9 mouse cellular contexts compared by ENCODE assay signal in genomic region chr7:55737125-55737912, GRCm38 (mm10). TPM values are rescaled to one million over a fixed set of nuclear protein-coding genes. Genes with fewer than 3 reads are reported as not detected.
DNase-seq lines count a peak whose midpoint lies in the region; ATAC-seq and TF ChIP-seq lines count a peak whose summit lies in the region.
"Had no signal": no experiment of that assay in that cellular context is flagged by ENCODE, and none has a peak within 500 bp of the region (broad histone marks: within the 10 kb centered on the region; RNA-seq: fewer than 3 reads in every experiment).

No protein-coding gene starts in this region.

- H3K36me3 ChIP-seq in liver, embryonic 14.5 days (replicated peaks; ENCODE audit: control insufficient read depth, insufficient read depth, low read depth) = no peaks in the 10 kb centered on the region
- H3K36me3 ChIP-seq in liver, embryonic 12.5 days = no peaks in the 10 kb centered on the region
- no peaks in the 10 kb centered on the region for H3K36me3 ChIP-seq in embryonic facial prominence, embryonic 10.5 days (replicated peaks)
- H3K36me3 ChIP-seq in hindbrain, postnatal 0 days (ENCODE audit: insufficient read depth, low read length) = no peaks in the 10 kb centered on the region
- H3K36me3 ChIP-seq: liver, embryonic 13.5 days had no signal

- TF ChIP-seq CTCF in liver, embryonic 14.5 days (IDR thresholded peaks at IDR 0.05; ENCODE audit: low read depth) = peak; percentile 57
- peak; percentile 92 for TF ChIP-seq CTCF in hindbrain, postnatal 0 days (IDR thresholded peaks at IDR 0.05; ENCODE audit: low read depth)

- no peaks in the 10 kb centered on the region for H3K27me3 ChIP-seq in liver, embryonic 14.5 days (ENCODE audit: control insufficient read depth, insufficient read depth, low read length)
- H3K27me3 ChIP-seq in liver, embryonic 12.5 days (replicated peaks) = no peaks in the 10 kb centered on the region
- no peaks in the 10 kb centered on the region for H3K27me3 ChIP-seq in embryonic facial prominence, embryonic 10.5 days (replicated peaks; ENCODE audit: low read depth, poor library complexity, severe bottlenecking)
- no peaks in the 10 kb centered on the region for H3K27me3 ChIP-seq in hindbrain, postnatal 0 days (ENCODE audit: insufficient read depth, low read length)
- H3K27me3 ChIP-seq: liver, embryonic 13.5 days had no signal

- H3K9ac ChIP-seq in liver, embryonic 14.5 days (replicated peaks) = no peak overlapping the region
- H3K9ac ChIP-seq in liver, embryonic 12.5 days = no peak overlapping the region
- H3K9ac ChIP-seq in hindbrain, postnatal 0 days (replicated peaks; ENCODE audit: low read length) = no peak overlapping the region
- H3K9ac ChIP-seq: liver, embryonic 13.5 days had no signal

- no peak for DNase-seq in liver, embryonic 14.5 days (ENCODE audit: low read depth in 3 of 3, low spot score in 3 of 3)
- DNase-seq in adrenal gland, adult 2 months = peak; percentile 43
- peak; percentile 24 for DNase-seq in embryonic facial prominence, embryonic 10.5 days (ENCODE audit: low spot score)
- DNase-seq in hindbrain, postnatal 0 days (ENCODE audit: low spot score) = peak; percentile 77
- peak; percentile 66 to 78 for DNase-seq in left cerebral cortex, postnatal 10 days (ENCODE audit: extremely low spot score in 1 of 2, low spot score in 2 of 2)
- DNase-seq in right cerebral cortex, adult 18-20 months = peak; percentile 64
- DNase-seq in urinary bladder, adult 18-20 months (ENCODE audit: low spot score in 2 of 2) = no peak
- DNase-seq: liver, embryonic 13.5 days had no signal

- ATAC-seq in liver, embryonic 14.5 days (ENCODE audit: insufficient read depth) = no peak
- no peak for ATAC-seq in liver, embryonic 12.5 days
- ATAC-seq in hindbrain, postnatal 0 days = peak; percentile 84

- H3K4me2 ChIP-seq in liver, embryonic 14.5 days (ENCODE audit: low read depth) = no peak overlapping the region
- no peak overlapping the region for H3K4me2 ChIP-seq in liver, embryonic 12.5 days
- H3K4me2 ChIP-seq in hindbrain, postnatal 0 days (ENCODE audit: low read depth, low read length) = no peak overlapping the region
- H3K4me2 ChIP-seq: liver, embryonic 13.5 days had no signal

- 44% methylated on average over 4 of the region's 4 CpGs for WGBS in liver, embryonic 14.5 days (ENCODE audit: insufficient replicate concordance)
- 47% methylated on average over 4 of the region's 4 CpGs for WGBS in liver, embryonic 12.5 days (ENCODE audit: insufficient replicate concordance)
- 57% methylated on average over 4 of the region's 4 CpGs for WGBS in embryonic facial prominence, embryonic 10.5 days
- WGBS in hindbrain, postnatal 0 days = 43% methylated on average over 4 of the region's 4 CpGs

- TF ChIP-seq EP300 in liver, embryonic 14.5 days (IDR thresholded peaks at IDR 0.05; ENCODE audit: low read depth) = no peak

- no peaks in the 10 kb centered on the region for H3K9me3 ChIP-seq in liver, embryonic 14.5 days (ENCODE audit: control insufficient read depth, low read length)
- no peaks in the 10 kb centered on the region for H3K9me3 ChIP-seq in liver, embryonic 12.5 days (replicated peaks)
- no peaks in the 10 kb centered on the region for H3K9me3 ChIP-seq in embryonic facial prominence, embryonic 10.5 days
- no peaks in the 10 kb centered on the region for H3K9me3 ChIP-seq in hindbrain, postnatal 0 days (ENCODE audit: low read length)
- H3K9me3 ChIP-seq: liver, embryonic 13.5 days had no signal

- intact Hi-C loops in left cerebral cortex, postnatal 10 days (cut with DNase I) = loop anchor here (10.0 kb wide), 1 partner anchor 893 kb away; no protein-coding TSS in a partner anchor

- no peaks in the 10 kb centered on the region for H3K4me1 ChIP-seq in liver, embryonic 14.5 days (replicated peaks; ENCODE audit: control insufficient read depth in 2 of 2, insufficient read depth in 2 of 2, low read length in 1 of 2)
- H3K4me1 ChIP-seq in liver, embryonic 12.5 days = no peaks in the 10 kb centered on the region
- H3K4me1 ChIP-seq in embryonic facial prominence, embryonic 10.5 days = no peaks in the 10 kb centered on the region
- H3K4me1 ChIP-seq in hindbrain, postnatal 0 days (ENCODE audit: insufficient read depth, low read length) = no peaks in the 10 kb centered on the region
- H3K4me1 ChIP-seq: liver, embryonic 13.5 days had no signal

- H3K4me3 ChIP-seq in liver, embryonic 14.5 days (ENCODE audit: insufficient read depth in 1 of 2, low read depth in 2 of 2, low read length in 2 of 2) = no peak overlapping the region
- no peak overlapping the region for H3K4me3 ChIP-seq in liver, embryonic 12.5 days
- no peak overlapping the region for H3K4me3 ChIP-seq in embryonic facial prominence, embryonic 10.5 days
- H3K4me3 ChIP-seq in hindbrain, postnatal 0 days (ENCODE audit: low read length) = no peak overlapping the region
- H3K4me3 ChIP-seq: liver, embryonic 13.5 days had no signal

- no peak overlapping the region for H3K27ac ChIP-seq in liver, embryonic 14.5 days
- no peak overlapping the region for H3K27ac ChIP-seq in liver, embryonic 12.5 days
- H3K27ac ChIP-seq in embryonic facial prominence, embryonic 10.5 days (replicated peaks) = no peak overlapping the region
- H3K27ac ChIP-seq in hindbrain, postnatal 0 days = no peak overlapping the region
- H3K27ac ChIP-seq: liver, embryonic 13.5 days had no signal

RNA-seq across cellular contexts. Expression of gene Siglech, which starts 30.7 kb away (rescaled TPM):
- polyA plus RNA-seq in liver, embryonic 14.5 days (2012; rRNA removed) = 0.17 and 0.25 TPM in 2 replicates
- 0.24 and 0.42 TPM in 2 replicates for polyA plus RNA-seq in liver, embryonic 14.5 days (2014; fragmentation: Nextera tagmentation; extraction: Ambion mirVana)
- 0.23 and 0.24 TPM in 2 replicates for polyA plus RNA-seq in liver, embryonic 12.5 days (2016; fragmentation: Nextera tagmentation; extraction: Ambion mirVana)
- total RNA-seq in adrenal gland, adult 2 months (2021) = 1 to 10 TPM in 1 of 2 experiments, under 1 TPM in 1; 0.46 to 1.4 TPM
- 0.88 TPM in 2 replicates for polyA plus RNA-seq in adrenal gland, adult 2 months (2012; rRNA removed)
- 0.48 and 1.1 TPM in 2 replicates for polyA plus RNA-seq in embryonic facial prominence, embryonic 10.5 days (2016; fragmentation: Nextera tagmentation; extraction: Ambion mirVana)
- 3.5 and 8.4 TPM in 2 replicates for total RNA-seq in hindbrain, postnatal 0 days (2014; rRNA removed)
- 6.1 and 7.2 TPM in 2 replicates for polyA plus RNA-seq in hindbrain, postnatal 0 days (2015; fragmentation: Nextera tagmentation; extraction: Ambion mirVana)
- total RNA-seq in left cerebral cortex, postnatal 10 days (2021) = 10 to 100 TPM; 12.1 to 12.3 TPM

RNA-seq across cellular contexts. Expression of gene Tubgcp5, which starts 56.6 kb away (rescaled TPM):
- polyA plus RNA-seq in liver, embryonic 14.5 days (2012; rRNA removed) = 3.4 and 4.1 TPM in 2 replicates
- polyA plus RNA-seq in liver, embryonic 14.5 days (2014; fragmentation: Nextera tagmentation; extraction: Ambion mirVana) = 7.1 and 7.2 TPM in 2 replicates
- 14.8 TPM in 2 replicates for polyA plus RNA-seq in liver, embryonic 12.5 days (2016; fragmentation: Nextera tagmentation; extraction: Ambion mirVana)
- 10 to 100 TPM; 14.8 to 19.5 TPM for total RNA-seq in adrenal gland, adult 2 months (2021)
- 2.0 and 2.6 TPM in 2 replicates for polyA plus RNA-seq in adrenal gland, adult 2 months (2012; rRNA removed)
- 32.6 and 35.5 TPM in 2 replicates for polyA plus RNA-seq in embryonic facial prominence, embryonic 10.5 days (2016; fragmentation: Nextera tagmentation; extraction: Ambion mirVana)
- 15.9 and 25.9 TPM in 2 replicates for total RNA-seq in hindbrain, postnatal 0 days (2014; rRNA removed)
- 22.3 and 23.4 TPM in 2 replicates for polyA plus RNA-seq in hindbrain, postnatal 0 days (2015; fragmentation: Nextera tagmentation; extraction: Ambion mirVana)
- 10 to 100 TPM; 25.7 to 27.5 TPM for total RNA-seq in left cerebral cortex, postnatal 10 days (2021)

Comparison
In these comparisons a context has a peak if more than half of its experiments do, and no peak if none do; other contexts are left out.
1. DNase-seq: peak in adrenal gland, adult 2 months (single experiment), embryonic facial prominence, embryonic 10.5 days (single experiment), hindbrain, postnatal 0 days (single experiment), left cerebral cortex, postnatal 10 days (2 of 2) and right cerebral cortex, adult 18-20 months (single experiment); none in liver, embryonic 14.5 days (0 of 3) and urinary bladder, adult 18-20 months (0 of 2).